Comparison of ENCODE assay signal across 8 mouse cellular contexts in the genomic region with DNA sequence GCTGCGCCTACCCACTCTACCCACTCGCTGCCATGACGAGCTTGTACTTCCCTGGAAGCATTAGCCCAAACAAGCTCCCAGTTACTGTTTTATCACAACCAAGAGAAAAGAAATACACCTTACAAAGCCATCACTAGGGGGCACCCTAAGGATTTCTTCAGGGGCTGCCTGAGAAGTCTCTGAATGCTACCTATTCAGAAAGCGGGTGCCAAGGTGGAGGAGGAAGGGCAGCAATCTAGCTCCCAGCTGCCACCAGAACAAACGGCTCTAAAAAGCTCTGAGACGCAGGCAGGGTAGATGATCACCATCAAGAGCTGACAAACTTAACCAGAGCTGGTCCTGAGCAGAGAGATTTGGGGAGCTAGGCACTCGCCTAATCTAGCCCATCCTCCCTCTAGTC. TPM values are rescaled to one million over a fixed set of nuclear protein-coding genes. Genes with fewer than 3 reads are reported as not detected.
DNase-seq lines count a peak whose midpoint lies in the region; TF ChIP-seq lines count a peak whose summit lies in the region.

No protein-coding gene starts in this region.

- in situ Hi-C loops in CH12.LX (cut with MboI; ENCODE audit: low pct_ligation_motif_present, low pct_unique_long_range_greater_than_20kb, low sequenced_read_pairs): loop anchor here (5.0 kb wide), 1 partner anchor 45 kb away; no protein-coding TSS in a partner anchor

- H3K27me3 ChIP-seq in CH12.LX (replicated peaks): no peaks in the 10 kb centered on the region

- H3K79me2 ChIP-seq in CH12.LX (replicated peaks; ENCODE audit: control insufficient read depth, extremely low read depth, insufficient read depth, poor library complexity, severe bottlenecking): no peaks in the 10 kb centered on the region

- H3K4me1 ChIP-seq in CH12.LX (ENCODE audit: control insufficient read depth in 1 of 2, insufficient read depth in 2 of 2): peaks cover 5% of the 10 kb centered on the region in 2 experiments; a peak in 3 of 4 replicates

- dilution Hi-C loops in CH12.LX (cut with MboI; ENCODE audit: extremely low pct_ligation_motif_present, extremely low pct_unique_long_range_greater_than_20kb, low sequenced_read_pairs): no loop called here

- DNase-seq in heart, adult 18-20 months: peak; percentile 64 to 75
- DNase-seq in heart, postnatal 25 days (ENCODE audit: low spot score): no peak
- peak; percentile 71 for DNase-seq in CH12.LX (ENCODE audit: extremely low read depth)
- DNase-seq in cerebellum, adult 11 months: peak; percentile 58
- DNase-seq in gastrocnemius, postnatal 25 days: peak; percentile 34
- DNase-seq in layer of hippocampus, postnatal 14 days (ENCODE audit: low spot score in 2 of 2): peak; percentile 31 to 80
- DNase-seq in mesoderm, embryonic 11.5 days (ENCODE audit: low read depth, low spot score): peak; percentile 53
- peak; percentile 63 for DNase-seq in thymus, postnatal 4 days

- TF ChIP-seq POLR2A in CH12.LX (IDR thresholded peaks at IDR 0.05; ENCODE audit: low read depth, low read length): no peak

- H3K4me3 ChIP-seq in CH12.LX (replicated peaks in 1 of 3; ENCODE audit: low read depth in 2 of 3, low read length in 2 of 3, poor library complexity in 1 of 3): no peak overlapping the region

- TF ChIP-seq RAD21 in CH12.LX (IDR thresholded peaks at IDR 0.05; ENCODE audit: low read depth, low read length): peak; percentile 82

- peaks cover 46 to 87% of the 10 kb centered on the region in 2 experiments for H3K36me3 ChIP-seq in CH12.LX (replicated peaks in 1 of 2; ENCODE audit: control insufficient read depth in 1 of 2, insufficient read depth in 1 of 2, low read length in 1 of 2)

- intact Hi-C loops in heart, postnatal 25 days (cut with DNase I): loop anchor here (1.0 kb wide), 1 partner anchor 47 kb away; no protein-coding TSS in a partner anchor

- TF ChIP-seq EP300 in CH12.LX (IDR thresholded peaks at IDR 0.05; ENCODE audit: low read length): no peak

- H3K27ac ChIP-seq in CH12.LX (ENCODE audit: insufficient read depth, low read depth): no peak overlapping the region

- no peak overlapping the region for H3K9ac ChIP-seq in CH12.LX (ENCODE audit: insufficient read depth, low read depth)

- no peaks in the 10 kb centered on the region for H3K9me3 ChIP-seq in CH12.LX (replicated peaks; ENCODE audit: low read length)

- no peak overlapping the region for H3K4me2 ChIP-seq in CH12.LX (ENCODE audit: insufficient read depth, low read depth, poor library complexity, severe bottlenecking)

- TF ChIP-seq CTCF in CH12.LX (conservative IDR thresholded peaks at IDR 0.05 in 1 of 2, IDR thresholded peaks at IDR 0.05 in 1 of 2; ENCODE audit: low read depth in 2 of 2, low read length in 2 of 2): peak; percentile 19 to 91; a peak in 3 of 4 replicates

TF ChIP-seq in CH12.LX, 34 proteins besides CTCF, POLR2A, EP300 and RAD21:
- TF ChIP-seq SIN3A (IDR thresholded peaks at IDR 0.05; ENCODE audit: low read length) (0 out of 2 replicates have a peak, but pooled peaks have one; percentile 19), ZMIZ1 (IDR thresholded peaks at IDR 0.05; ENCODE audit: low read depth, low read length) (no peak), ZC3H11A (IDR thresholded peaks at IDR 0.05; ENCODE audit: low read depth, low read length) (peak; percentile 61), SMC3 (IDR thresholded peaks at IDR 0.05; ENCODE audit: low read depth, low read length) (peak; percentile 90)

RNA-seq across cellular contexts. Expression of a gene that starts 39.3 kb away (rescaled TPM):
- total RNA-seq in heart, adult 18-20 months (2021): 10 to 100 TPM; 40.5 to 45.5 TPM
- total RNA-seq in heart, postnatal 25 days (2021): 10 to 100 TPM; 41.7 to 45.4 TPM
- total RNA-seq in CH12.LX (2012; rRNA removed) (10.3 and 10.5 TPM in 2 replicates), CH12.LX (2014; rRNA removed) (6.9 and 8.0 TPM in 2 replicates)
- polyA plus RNA-seq in CH12.LX (2012; ENCODE audit: insufficient read length, low read depth): 30.7 and 36.2 TPM in 2 replicates
- 10 to 100 TPM; 30.4 to 32.3 TPM for total RNA-seq in gastrocnemius, postnatal 25 days (2021)
- 10 to 100 TPM; 69.5 to 70.3 TPM for total RNA-seq in layer of hippocampus, postnatal 14 days (2021)

RNA-seq across cellular contexts. Expression of a gene that starts 51.0 kb away (rescaled TPM):
- total RNA-seq in heart, adult 18-20 months (2021): 10 to 100 TPM; 40.5 to 42.2 TPM
- total RNA-seq in heart, postnatal 25 days (2021): 10 to 100 TPM; 39.2 to 41.2 TPM
- total RNA-seq in CH12.LX (2012; rRNA removed): 76.0 and 101 TPM in 2 replicates
- total RNA-seq in CH12.LX (2014; rRNA removed): 165 and 167 TPM in 2 replicates
- 131 and 162 TPM in 2 replicates for polyA plus RNA-seq in CH12.LX (2012; ENCODE audit: insufficient read length, low read depth)
- total RNA-seq in gastrocnemius, postnatal 25 days (2021): 10 to 100 TPM; 47.1 to 49.5 TPM
- 10 to 100 TPM; 51.0 to 56.1 TPM for total RNA-seq in layer of hippocampus, postnatal 14 days (2021)

RNA-seq across cellular contexts. Expression of a gene that starts 58.2 kb away (rescaled TPM):
- total RNA-seq in heart, adult 18-20 months (2021): 10 to 100 TPM in 1 of 2 experiments, 1 to 10 TPM in 1; 9.8 to 10.1 TPM
- 10 to 100 TPM; 10.0 to 11.3 TPM for total RNA-seq in heart, postnatal 25 days (2021)
- total RNA-seq in CH12.LX (2012; rRNA removed): 157 and 186 TPM in 2 replicates
- 137 and 139 TPM in 2 replicates for total RNA-seq in CH12.LX (2014; rRNA removed)
- 224 and 228 TPM in 2 replicates for polyA plus RNA-seq in CH12.LX (2012; ENCODE audit: insufficient read length, low read depth)
- 1 to 10 TPM; 5.5 to 6.8 TPM for total RNA-seq in gastrocnemius, postnatal 25 days (2021)
- total RNA-seq in layer of hippocampus, postnatal 14 days (2021): 10 to 100 TPM; 29.3 to 30.1 TPM

Comparison
In these comparisons a context has a peak if more than half of its experiments do, and no peak if none do; other contexts are left out.
1. RNA of a gene that starts 58.2 kb away (total RNA-seq): 137 to 186 TPM in CH12.LX; 29.3 to 30.1 TPM in layer of hippocampus, postnatal 14 days, 10.0 to 11.3 TPM in heart, postnatal 25 days, 9.8 to 10.1 TPM in heart, adult 18-20 months and 5.5 to 6.8 TPM in gastrocnemius, postnatal 25 days; every median in the first group is over 4 times any median in the second.